Mouse (Mus musculus) midbrain, embryonic 12.5 days (tissue): ENCODE data around the gene Hist1h3f. TPM values are rescaled to one million over a fixed set of nuclear protein-coding genes. Genes with fewer than 3 reads are reported as not detected.
A peak's percentile ranks its signal among the peaks of the same experiment; 100 is the strongest.
"Not testable (repeated sequence)": the region's sequence is repeated elsewhere in the genome, so short reads cannot be mapped to it uniquely, and the experiment has no call there.

Experiments
- ATAC-seq: fragments of 200-750 bp; cut with Nextera tagmentation; 2 replicates; pipeline ENCODE4 v1.8.0; 2017; ENCODE audit warnings: low read depth, moderate TSS enrichment, moderate library complexity; ENCODE audit not compliant: low FRiP score
- H3K27ac ChIP-seq: fragments of 300-500 bp; sonication (generic); replicated peaks from 2 replicates; pipeline ENCODE4 v1.5.1; 2016; ENCODE audit warnings: mild to moderate bottlenecking
- H3K27me3 ChIP-seq: fragments of 300-500 bp; sonication (generic); 2 replicates; pipeline ENCODE4 v1.6.1; 2016; ENCODE audit warnings: mild to moderate bottlenecking
- H3K36me3 ChIP-seq: fragments of 300-500 bp; sonication (generic); 2 replicates; pipeline ENCODE4 v1.6.1; 2016
- H3K4me1 ChIP-seq: fragments of 300-500 bp; sonication (generic); 2 replicates; pipeline ENCODE4 v1.6.1; 2016
- H3K4me2 ChIP-seq: fragments of 300-500 bp; sonication (generic); replicated peaks from 2 replicates; pipeline ENCODE4 v1.6.1; 2016; ENCODE audit warnings: mild to moderate bottlenecking, moderate library complexity
- H3K4me3 ChIP-seq: fragments of 300-500 bp; sonication (generic); 2 replicates; pipeline ENCODE4 v1.5.1; 2016; ENCODE audit warnings: mild to moderate bottlenecking
- H3K9ac ChIP-seq: fragments of 300-500 bp; sonication (generic); replicated peaks from 2 replicates; pipeline ENCODE4 v1.6.1; 2016; ENCODE audit warnings: mild to moderate bottlenecking, moderate library complexity
- H3K9me3 ChIP-seq: fragments of 300-500 bp; sonication (generic); 2 replicates; pipeline ENCODE4 v1.6.1; 2016; ENCODE audit warnings: mild to moderate bottlenecking
- WGBS: fragments of 180-500 bp; shearing (Covaris S2); methylation state at CpG from one replicate; pipeline ENCODE4 v1.1.7; 2016; 5-methylcytosine and 5-hydroxymethylcytosine counted together
- polyA plus RNA-seq: library from polyadenylated mRNA; unstranded; fragments of >200 nt; fragmentation: Nextera tagmentation; extraction: Ambion mirVana; gene quantifications from 2 replicates; pipeline ENCODE4 v1.2.1, GENCODE M21; 2016

The Hist1h3f gene
- polyA plus RNA-seq, 1 experiment from 2014 or later: 1.0 TPM

GRCm38 (mm10) chr13:23561531-23561882, 17.7 kb downstream of the Hist1h3f start:
- ATAC-seq, H3K4me1 ChIP-seq, H3K36me3 ChIP-seq, H3K9me3 ChIP-seq, H3K27me3 ChIP-seq: not testable (repeated sequence)
- Histone ChIP-seq H3K9ac (peak overlapping the region; percentile 49; the same call in 1 of the 2 replicates), H3K27ac (peak overlapping the region; percentile 98), H3K4me3 (peak overlapping the region; percentile 46), H3K4me2 (peak overlapping the region; percentile 78)
- WGBS: 0% methylated on average over 2 of the region's 5 CpGs

- not testable (repeated sequence) for H3K4me1 ChIP-seq, H3K27me3 ChIP-seq, H3K36me3 ChIP-seq, H3K9me3 ChIP-seq
- H3K27ac ChIP-seq: peak within 1 kb of the TSS; percentile 98
- H3K9ac ChIP-seq: peak within 1 kb of the TSS; percentile 56
- H3K4me2 ChIP-seq: peak within 1 kb of the TSS; percentile 78
- peak within 1 kb of the TSS; percentile 46 for H3K4me3 ChIP-seq
- under 1% methylated on average over 59 of the region's 67 CpGs for WGBS
- peak; percentile 98 for ATAC-seq
Measured at GRCm38 (mm10) chr13:23561883-23562659, 18.2 kb downstream of the Hist1h3f start, which contains the start of gene Hist1h3e. TSS of gene Hist1h3e (minus strand) at chr13:23562369.

- Histone ChIP-seq H3K36me3 (no peaks in the 10 kb centered on the region), H3K4me2 (peak overlapping the region; percentile 78), H3K4me1 (0 out of 2 replicates have a peak, but pooled peaks cover 2% of the 10 kb centered on the region), H3K27ac (peak overlapping the region; percentile 98), H3K9me3 (no peaks in the 10 kb centered on the region), H3K27me3 (no peaks in the 10 kb centered on the region), H3K4me3 (peak overlapping the region; percentile 46), H3K9ac (peak overlapping the region; percentile 56)
- 2% methylated on average over 18 of the region's 18 CpGs for WGBS
- ATAC-seq: peak; percentile 46; the same call in 1 of the 2 replicates
Measured at GRCm38 (mm10) chr13:23562699-23563462, 19.0 kb downstream of the Hist1h3f start.

GRCm38 (mm10) chr13:23564482-23564881, 20.6 kb downstream of the Hist1h3f start:
- WGBS: 96% methylated on average over 2 of the region's 2 CpGs
- H3K9ac ChIP-seq: no peak overlapping the region
- peak overlapping the region; percentile 98; the same call in 1 of the 2 replicates for H3K27ac ChIP-seq
- no peak overlapping the region for H3K4me2 ChIP-seq
- no peak for ATAC-seq
- no peak overlapping the region for H3K4me3 ChIP-seq
- H3K4me1 ChIP-seq: 0 out of 2 replicates have a peak, but pooled peaks cover 2% of the 10 kb centered on the region
- no peaks in the 10 kb centered on the region for H3K36me3 ChIP-seq
- H3K27me3 ChIP-seq: no peaks in the 10 kb centered on the region
- no peaks in the 10 kb centered on the region for H3K9me3 ChIP-seq

- Histone ChIP-seq H3K9ac (peak overlapping the region; percentile 50), H3K4me3 (peak overlapping the region; percentile 42), H3K27ac (peak overlapping the region; percentile 96), H3K4me1 (peaks cover 19% of the 10 kb centered on the region), H3K4me2 (peak overlapping the region; percentile 68)
- WGBS: 2% methylated on average over 21 of the region's 41 CpGs
- not testable (repeated sequence) for ATAC-seq, H3K36me3 ChIP-seq, H3K9me3 ChIP-seq, H3K27me3 ChIP-seq
Measured at GRCm38 (mm10) chr13:23570261-23571021, 26.6 kb downstream of the Hist1h3f start.

- Histone ChIP-seq H3K4me1 (peaks cover 20% of the 10 kb centered on the region), H3K4me2 (peak within 1 kb of the TSS; percentile 68), H3K9ac (peak within 1 kb of the TSS; percentile 72), H3K9me3 (no peaks in the 10 kb centered on the region), H3K27me3 (no peaks in the 10 kb centered on the region), H3K4me3 (peak within 1 kb of the TSS; percentile 45), H3K27ac (peak within 1 kb of the TSS; percentile 96), H3K36me3 (no peaks in the 10 kb centered on the region)
- peak; percentile 91 for ATAC-seq
- WGBS: 0% methylated on average over 18 of the region's 18 CpGs
Measured at GRCm38 (mm10) chr13:23571022-23571503, 27.2 kb downstream of the Hist1h3f start, which contains the start of the genes Hist1h2ae and Hist1h2bg. TSS of gene Hist1h2ae (minus strand) at chr13:23571220. TSS of gene Hist1h2bg (plus strand) at chr13:23571396.

- not testable (repeated sequence) for H3K36me3 ChIP-seq, H3K27me3 ChIP-seq, H3K9me3 ChIP-seq, ATAC-seq
- Histone ChIP-seq H3K9ac (peak overlapping the region; percentile 72), H3K4me3 (peak overlapping the region; percentile 45), H3K27ac (peak overlapping the region; percentile 96), H3K4me2 (peak overlapping the region; percentile 68), H3K4me1 (peaks cover 26% of the 10 kb centered on the region)
- WGBS: under 1% methylated on average over 17 of the region's 34 CpGs
Measured at GRCm38 (mm10) chr13:23571504-23572217, 27.8 kb downstream of the Hist1h3f start.

- peak overlapping the region; percentile 96 for H3K27ac ChIP-seq
- peak overlapping the region; percentile 72 for H3K9ac ChIP-seq
- no peaks in the 10 kb centered on the region for H3K9me3 ChIP-seq
- H3K4me2 ChIP-seq: peak overlapping the region; percentile 68
- H3K36me3 ChIP-seq: no peaks in the 10 kb centered on the region
- 35% methylated on average over 2 of the region's 2 CpGs for WGBS
- no peak for ATAC-seq
- H3K4me3 ChIP-seq: peak overlapping the region; percentile 45
- no peaks in the 10 kb centered on the region for H3K27me3 ChIP-seq
- peaks cover 32% of the 10 kb centered on the region for H3K4me1 ChIP-seq
Measured at GRCm38 (mm10) chr13:23572218-23573033, 28.6 kb downstream of the Hist1h3f start.

GRCm38 (mm10) chr13:23573034-23573897, 29.4 kb downstream of the Hist1h3f start:
- ATAC-seq, H3K9me3 ChIP-seq, H3K36me3 ChIP-seq, H3K27me3 ChIP-seq: not testable (repeated sequence)
- H3K4me2 ChIP-seq: peak overlapping the region; percentile 68
- H3K4me1 ChIP-seq: peaks cover 32% of the 10 kb centered on the region
- H3K4me3 ChIP-seq: peak overlapping the region; percentile 45
- WGBS: 9% methylated on average over 20 of the region's 20 CpGs
- peak overlapping the region; percentile 96 for H3K27ac ChIP-seq
- peak overlapping the region; percentile 16; the same call in 1 of the 2 replicates for H3K9ac ChIP-seq
